Mouse (Mus musculus) embryonic facial prominence, embryonic 13.5 days (tissue): ENCODE data around the gene Pebp1. TPM values are rescaled to one million over a fixed set of nuclear protein-coding genes. Genes with fewer than 3 reads are reported as not detected.

Source experiments
- ATAC-seq: fragments of 200-750 bp; cut with Nextera tagmentation; 2 replicates; pipeline ENCODE4 v1.8.0; 2017; ENCODE audit warnings: low read depth; ENCODE audit not compliant: insufficient number of reproducible peaks, insufficient read depth, low FRiP score, low TSS enrichment
- H3K27ac ChIP-seq: fragments of 300-500 bp; sonication (generic); 2 replicates; pipeline ENCODE4 v1.5.1; 2015; ENCODE audit warnings: moderate library complexity, mild to moderate bottlenecking, inconsistent platforms
- H3K27me3 ChIP-seq: fragments of 300-500 bp; sonication (generic); 2 replicates; pipeline ENCODE4 v1.6.1; 2015; ENCODE audit warnings: mild to moderate bottlenecking, inconsistent platforms
- H3K36me3 ChIP-seq: fragments of 300-500 bp; sonication (generic); 2 replicates; pipeline ENCODE4 v1.6.1; 2015; ENCODE audit warnings: mild to moderate bottlenecking, inconsistent platforms
- H3K4me1 ChIP-seq: fragments of 300-500 bp; sonication (generic); 2 replicates; pipeline ENCODE4 v1.6.1; 2015; ENCODE audit warnings: inconsistent platforms
- H3K4me2 ChIP-seq: fragments of 300-500 bp; sonication (generic); 2 replicates; pipeline ENCODE4 v1.6.1; 2015; ENCODE audit warnings: moderate library complexity, mild to moderate bottlenecking, inconsistent platforms
- H3K4me3 ChIP-seq: fragments of 300-500 bp; sonication (generic); 2 replicates; pipeline ENCODE4 v1.5.1; 2015; ENCODE audit warnings: mild to moderate bottlenecking, inconsistent platforms
- H3K9ac ChIP-seq: fragments of 300-500 bp; sonication (generic); 2 replicates; pipeline ENCODE4 v1.6.1; 2015; ENCODE audit warnings: mild to moderate bottlenecking, inconsistent platforms
- H3K9me3 ChIP-seq: fragments of 300-500 bp; sonication (generic); 2 replicates; pipeline ENCODE4 v1.6.1; 2016; ENCODE audit warnings: inconsistent platforms
- WGBS: fragments of 180-500 bp; shearing (Covaris S2); methylation state at CpG from one replicate; pipeline ENCODE4 v1.1.7; 2015; ENCODE audit warnings: mixed read lengths; 5-methylcytosine and 5-hydroxymethylcytosine counted together
- polyA plus RNA-seq: library from polyadenylated mRNA; unstranded; fragments of >200 nt; fragmentation: Nextera tagmentation; extraction: Ambion mirVana; gene quantifications from 2 replicates; pipeline ENCODE4 v1.2.1, GENCODE M21; 2015

Gene Pebp1
- polyA plus RNA-seq, 1 experiment from 2014 or later = 876 TPM

DNA sequence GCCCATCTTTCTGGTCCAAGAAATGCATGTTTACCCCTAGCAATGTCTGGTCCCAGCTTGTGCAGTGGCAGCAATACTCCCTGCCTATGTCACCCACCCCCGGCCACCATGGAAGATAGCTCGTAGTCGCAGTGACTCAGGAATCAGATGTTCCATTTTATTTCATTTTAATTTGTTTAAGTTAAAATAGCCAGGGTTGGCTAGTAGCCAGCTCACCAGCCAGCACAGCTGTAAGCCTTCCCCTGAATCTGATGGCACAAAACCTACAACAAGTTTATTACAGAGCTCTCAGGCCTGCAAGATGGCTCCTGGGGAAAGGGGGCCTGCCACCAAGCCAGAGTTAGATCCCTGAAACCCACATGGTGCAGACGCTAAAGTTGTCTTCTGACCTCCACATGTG is 48.3 kb downstream of the Pebp1 start:
- no peak overlapping the region for H3K9ac ChIP-seq
- no peak for ATAC-seq
- H3K4me3 ChIP-seq = no peak overlapping the region
- peaks cover 11% of the 10 kb centered on the region for H3K4me1 ChIP-seq
- no peaks in the 10 kb centered on the region for H3K9me3 ChIP-seq
- no peaks in the 10 kb centered on the region for H3K36me3 ChIP-seq
- no peak overlapping the region for H3K27ac ChIP-seq
- peaks cover 13% of the 10 kb centered on the region for H3K27me3 ChIP-seq
- no peak overlapping the region for H3K4me2 ChIP-seq
- WGBS = 69% methylated on average over 4 of the region's 4 CpGs

DNA sequence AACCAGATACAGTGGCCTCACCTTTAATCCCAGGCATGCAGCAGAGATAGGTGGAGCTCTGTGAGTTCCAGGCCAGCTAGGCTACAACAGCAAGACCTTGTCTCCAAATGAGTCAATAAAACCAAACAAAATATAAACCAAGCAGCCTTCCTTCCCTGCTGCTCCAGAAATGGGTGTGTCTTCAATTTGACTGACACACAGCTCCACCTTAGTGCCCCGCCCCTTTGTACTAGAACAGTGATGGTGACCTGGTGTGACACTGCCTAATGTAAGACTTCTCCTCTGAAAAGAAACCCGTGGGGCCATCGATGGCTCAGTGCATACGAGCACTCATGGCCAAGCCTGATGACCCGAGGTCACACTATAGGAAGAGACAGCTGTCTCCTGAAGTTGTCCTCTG is 50.9 kb downstream of the Pebp1 start:
- Histone ChIP-seq H3K27ac (no peak overlapping the region), H3K9me3 (no peaks in the 10 kb centered on the region), H3K4me3 (no peak overlapping the region), H3K36me3 (no peaks in the 10 kb centered on the region), H3K27me3 (no peaks in the 10 kb centered on the region), H3K9ac (no peak overlapping the region), H3K4me2 (no peak overlapping the region), H3K4me1 (0 out of 2 replicates have a peak, but pooled peaks cover 4% of the 10 kb centered on the region)
- 71% methylated on average over 5 of the region's 5 CpGs for WGBS
- ATAC-seq = no peak

Other genes with a start within 250 kb of the Pebp1 start
- 87.8 and 89.7 TPM in 2 replicates for gene Suds3, start 171.5 kb downstream of the Pebp1 start, polyA plus RNA-seq
- gene Taok3, start 167.5 kb downstream of the Pebp1 start, polyA plus RNA-seq = 14.3 and 16.3 TPM in 2 replicates
- gene Vsig10, start 31.5 kb upstream of the Pebp1 start, polyA plus RNA-seq = 7.1 and 11.3 TPM in 2 replicates
- 46.1 and 51.7 TPM in 2 replicates for gene Wsb2, start 69.7 kb upstream of the Pebp1 start, polyA plus RNA-seq
- 87.7 and 103 TPM in 2 replicates for gene Rfc5, start 101.4 kb upstream of the Pebp1 start, polyA plus RNA-seq
- gene Ksr2, start 126.4 kb upstream of the Pebp1 start, polyA plus RNA-seq = 0.41 and 0.52 TPM in 2 replicates